Mouse (Mus musculus): ENCODE results near the gene Adsl.
"Not testable (repeated sequence)": the region's sequence is repeated elsewhere in the genome, so short reads cannot be mapped to it uniquely, and the experiment has no call there.

The Adsl gene

GRCm38 (mm10) chr15:80948145-80949135 lies at the start of gene Adsl:
Gene Adsl, plus strand, starts transcription at chr15:80948490.
- peak; percentile 95 for DNase-seq (ENCODE audit: low read depth)

GRCm38 (mm10) chr15:80899806-80900205 lies 48.5 kb upstream of the Adsl start:
- DNase-seq (ENCODE audit: low read depth) = no peak

GRCm38 (mm10) chr15:80901806-80902513 lies 46.3 kb upstream of the Adsl start:
- DNase-seq (ENCODE audit: low read depth) = peak; percentile 48

GRCm38 (mm10) chr15:80904776-80905175 lies 43.5 kb upstream of the Adsl start:
- not testable (repeated sequence) for DNase-seq (ENCODE audit: low read depth)

GRCm38 (mm10) chr15:80910183-80910582 lies 38.1 kb upstream of the Adsl start:
- DNase-seq (ENCODE audit: low read depth) = no peak

- no peak for DNase-seq (ENCODE audit: low read depth)
Observed at GRCm38 (mm10) chr15:80910790-80911531, 37.3 kb upstream of the Adsl start.

- no peak for DNase-seq (ENCODE audit: low read depth)
Observed at GRCm38 (mm10) chr15:80912175-80912574, 36.1 kb upstream of the Adsl start.

- DNase-seq (ENCODE audit: low read depth) = no peak
Observed at GRCm38 (mm10) chr15:80913803-80914202, 34.5 kb upstream of the Adsl start.

- no peak for DNase-seq (ENCODE audit: low read depth)
Observed at GRCm38 (mm10) chr15:80915850-80916249, 32.4 kb upstream of the Adsl start.

GRCm38 (mm10) chr15:80916621-80917020 lies 31.7 kb upstream of the Adsl start:
- no peak for DNase-seq (ENCODE audit: low read depth)

GRCm38 (mm10) chr15:80920346-80920745 lies 27.9 kb upstream of the Adsl start:
- DNase-seq (ENCODE audit: low read depth) = no peak

GRCm38 (mm10) chr15:80921781-80922180 lies 26.5 kb upstream of the Adsl start:
- peak; percentile 62 for DNase-seq (ENCODE audit: low read depth)

GRCm38 (mm10) chr15:80924211-80924610 lies 24.1 kb upstream of the Adsl start:
- peak; percentile 65 for DNase-seq (ENCODE audit: low read depth)

GRCm38 (mm10) chr15:80928811-80929355 lies 19.4 kb upstream of the Adsl start:
- no peak for DNase-seq (ENCODE audit: low read depth)

- peak; percentile 79 for DNase-seq (ENCODE audit: low read depth)
Observed at GRCm38 (mm10) chr15:80930048-80930571, 18.2 kb upstream of the Adsl start.

- DNase-seq (ENCODE audit: low read depth) = peak; percentile 71
Observed at GRCm38 (mm10) chr15:80930676-80931320, 17.5 kb upstream of the Adsl start.

GRCm38 (mm10) chr15:80931345-80931960 lies 16.8 kb upstream of the Adsl start:
- peak; percentile 61 for DNase-seq (ENCODE audit: low read depth)

GRCm38 (mm10) chr15:80934841-80935240 lies 13.4 kb upstream of the Adsl start:
- no peak for DNase-seq (ENCODE audit: low read depth)

GRCm38 (mm10) chr15:80936686-80937085 lies 11.6 kb upstream of the Adsl start:
- no peak for DNase-seq (ENCODE audit: low read depth)

- no peak for DNase-seq (ENCODE audit: low read depth)
Observed at GRCm38 (mm10) chr15:80938615-80939014, 9.7 kb upstream of the Adsl start.

GRCm38 (mm10) chr15:80939401-80939800 lies 8.9 kb upstream of the Adsl start:
- DNase-seq (ENCODE audit: low read depth) = no peak

Data from naive thymus-derived CD4-positive, alpha-beta T cell, adult 2 months (primary cell).